In genomic region chr5:37100813-37101212, GRCm38 (mm10) we compare ENCODE assay signal across 20 mouse cellular contexts. TPM values are rescaled to one million over a fixed set of nuclear protein-coding genes. Genes with fewer than 3 reads are reported as not detected.
"Had no signal": no experiment of that assay in that cellular context is flagged by ENCODE, and none has a peak within 500 bp of the region (broad histone marks: within the 10 kb centered on the region; RNA-seq: fewer than 3 reads in every experiment).

No protein-coding gene starts in this region.

- H3K27me3 ChIP-seq: neural tube, embryonic 13.5 days; neural tube, embryonic 15.5 days had no signal

- H3K36me3 ChIP-seq: midbrain, embryonic 10.5 days; midbrain, embryonic 12.5 days had no signal

- H3K4me2 ChIP-seq: midbrain, embryonic 12.5 days; neural tube, embryonic 13.5 days; neural tube, embryonic 15.5 days had no signal

- H3K4me3 ChIP-seq: midbrain, embryonic 10.5 days; midbrain, embryonic 12.5 days; myocyte; neural tube, embryonic 13.5 days; neural tube, embryonic 15.5 days had no signal

- H3K9me3 ChIP-seq: midbrain, embryonic 10.5 days; midbrain, embryonic 12.5 days; neural tube, embryonic 13.5 days; neural tube, embryonic 15.5 days had no signal

- H3K27ac ChIP-seq: midbrain, embryonic 10.5 days; midbrain, embryonic 12.5 days; neural tube, embryonic 13.5 days; neural tube, embryonic 15.5 days had no signal

- H3K9ac ChIP-seq: lung, embryonic 14.5 days; midbrain, embryonic 12.5 days; neural tube, embryonic 13.5 days; neural tube, embryonic 15.5 days had no signal

- DNase-seq: lung, adult 18-20 months; lung, embryonic 14.5 days; lung, postnatal 10 days; lung, postnatal 4 days; midbrain, embryonic 14.5 days; retina, postnatal 1 day; right cerebral cortex, adult 18-20 months; right cerebral cortex, postnatal 25 days; right cerebral cortex, postnatal 4 days; spleen, adult 18-20 months; thymus, adult 18-20 months; thymus, postnatal 14 days; thymus, postnatal 36 days had no signal

RNA-seq across cellular contexts. Expression of gene Gm1043, which starts 15.6 kb away (rescaled TPM):
- total RNA-seq: megakaryocyte, adult 5-6 weeks had no signal
- polyA plus RNA-seq: lung, embryonic 14.5 days; lung, embryonic 16.5 days; myocyte had no signal
